Mouse (Mus musculus) limb, embryonic 14.5 days (tissue): ENCODE measurements around the gene Fxyd6. TPM values are rescaled to one million over a fixed set of nuclear protein-coding genes. Genes with fewer than 3 reads are reported as not detected.

Experiments used
- ATAC-seq: fragments of 200-750 bp; cut with Nextera tagmentation; 2 replicates; pipeline ENCODE4 v1.8.0; 2017; ENCODE audit warnings: low read depth, moderate number of reproducible peaks, moderate TSS enrichment; ENCODE audit not compliant: low FRiP score
- DNase-seq: peaks from one replicate; pipeline ENCODE4 v3.0.0-alpha.2; 2015; ENCODE audit warnings: low spot score
- H3K27ac ChIP-seq: fragments of 300-500 bp; sonication (generic); replicated peaks from 2 replicates; pipeline ENCODE4 v1.5.1; 2014; ENCODE audit warnings: low read depth, mild to moderate bottlenecking, low read length, moderate library complexity, mixed read lengths
- H3K27me3 ChIP-seq: fragments of 300-500 bp; sonication (generic); 2 replicates; pipeline ENCODE4 v1.6.1; 2014; ENCODE audit warnings: low read length, mixed read lengths; ENCODE audit not compliant: control insufficient read depth, insufficient read depth
- H3K36me3 ChIP-seq: fragments of 300-500 bp; sonication (generic); 2 replicates; pipeline ENCODE4 v1.6.1; 2014; ENCODE audit warnings: mild to moderate bottlenecking, low read length, moderate library complexity, mixed read lengths; ENCODE audit not compliant: control insufficient read depth, insufficient read depth
- H3K4me1 ChIP-seq: fragments of 300-500 bp; sonication (generic); 2 replicates; pipeline ENCODE4 v1.6.1; 2014; ENCODE audit warnings: antibody characterized with exemption, low read length, mixed read lengths; ENCODE audit not compliant: control insufficient read depth, insufficient read depth
- H3K4me2 ChIP-seq: fragments of 300-500 bp; sonication (generic); replicated peaks from 2 replicates; pipeline ENCODE4 v1.6.1; 2014; ENCODE audit warnings: low read depth, mild to moderate bottlenecking, low read length, moderate library complexity; ENCODE audit not compliant: severe bottlenecking
- H3K4me3 ChIP-seq: fragments of 300-500 bp; sonication (generic); replicated peaks from 2 replicates; pipeline ENCODE4 v1.5.1; 2014; ENCODE audit warnings: low read length
- H3K9ac ChIP-seq: fragments of 300-500 bp; sonication (generic); 2 replicates; pipeline ENCODE4 v1.6.1; 2014; ENCODE audit warnings: mild to moderate bottlenecking, low read depth, low read length, moderate library complexity; ENCODE audit not compliant: severe bottlenecking
- H3K9me3 ChIP-seq: fragments of 300-500 bp; sonication (generic); 2 replicates; pipeline ENCODE4 v1.6.1; 2016; ENCODE audit warnings: low read length; ENCODE audit not compliant: control insufficient read depth
- POLR2A ChIP-seq: fragments of 200-500 bp; IDR thresholded peaks from 2 replicates; pipeline ENCODE4 v1.8.0; 2012; ENCODE audit warnings: inconsistent platforms, mild to moderate bottlenecking, moderate library complexity, borderline replicate concordance; ENCODE audit not compliant: insufficient read depth, insufficient read length; ENCODE audit errors: extremely low read depth
- WGBS: fragments of 180-500 bp; shearing (Covaris S2); extraction: QIAGEN DNeasy Blood & Tissue Kit; methylation state at CpG from one replicate; pipeline ENCODE4 v1.1.7; 2014; 5-methylcytosine and 5-hydroxymethylcytosine counted together
- polyA plus RNA-seq, 2 experiments: library from polyadenylated mRNA; depleted of rRNA in 1 of 2; stranded (reverse) in 1 of 2; unstranded in 1 of 2; fragments of >200 nt; fragmentation: Nextera tagmentation in 1 of 2; extraction: Ambion mirVana in 1 of 2; gene quantifications; 2 replicates each; pipeline versions ENCODE4 v1.2.1 to v1.2.3; 2012 to 2014

Fxyd6 gene
- polyA plus RNA-seq, 2 experiments, result 82.7 to 97.4 TPM

DNA sequence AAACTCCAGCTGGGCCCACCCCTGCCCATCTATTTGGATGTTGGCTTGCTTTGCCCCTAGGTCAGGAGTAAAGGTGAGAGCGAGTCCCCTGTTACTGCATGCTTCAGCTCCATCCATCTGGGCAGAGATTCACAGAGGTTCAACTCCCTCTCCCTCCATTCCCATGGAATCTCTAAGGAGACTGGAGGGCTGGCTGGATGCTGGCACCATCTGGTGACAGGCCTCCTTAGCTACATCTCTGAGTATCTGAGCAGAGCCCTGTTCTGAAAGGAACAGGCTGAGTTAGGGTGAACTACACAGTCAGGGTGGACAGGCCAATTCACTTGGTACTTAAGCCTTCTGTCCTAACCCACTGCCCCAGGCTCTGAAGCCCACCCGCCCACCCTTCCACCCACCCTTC lies 40.6 kb downstream of the Fxyd6 start:
- DNase-seq, result no peak
- no peak for TF ChIP-seq POLR2A
- no peaks in the 10 kb centered on the region for H3K27me3 ChIP-seq
- no peak overlapping the region for H3K27ac ChIP-seq
- no peaks in the 10 kb centered on the region for H3K9me3 ChIP-seq
- H3K36me3 ChIP-seq, result no peaks in the 10 kb centered on the region
- no peak for ATAC-seq
- H3K9ac ChIP-seq, result no peak overlapping the region
- H3K4me3 ChIP-seq, result no peak overlapping the region
- no peak overlapping the region for H3K4me2 ChIP-seq
- H3K4me1 ChIP-seq, result no peaks in the 10 kb centered on the region
- 89% methylated on average over 2 of the region's 2 CpGs for WGBS

DNA sequence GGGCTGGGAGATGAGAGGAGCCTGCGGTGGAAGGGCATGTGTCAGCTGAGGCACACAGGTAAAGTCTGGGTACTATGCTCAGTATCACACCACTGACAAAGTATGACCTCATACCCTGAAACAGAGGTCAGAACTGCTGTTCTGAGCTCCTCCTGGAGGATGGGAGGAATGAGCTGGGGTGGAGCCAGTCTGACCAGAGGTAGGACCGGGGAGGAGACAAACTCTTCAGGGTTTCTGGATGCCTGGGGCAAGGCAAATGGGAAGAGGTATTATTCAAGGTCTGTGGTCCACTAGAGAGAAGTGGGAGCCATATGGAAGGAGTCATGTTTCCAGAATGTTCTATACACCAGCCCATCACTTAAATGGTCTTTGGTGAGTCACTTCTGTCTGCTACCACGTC lies 41.1 kb downstream of the Fxyd6 start:
- TF ChIP-seq POLR2A, result no peak
- H3K9me3 ChIP-seq, result no peaks in the 10 kb centered on the region

DNA sequence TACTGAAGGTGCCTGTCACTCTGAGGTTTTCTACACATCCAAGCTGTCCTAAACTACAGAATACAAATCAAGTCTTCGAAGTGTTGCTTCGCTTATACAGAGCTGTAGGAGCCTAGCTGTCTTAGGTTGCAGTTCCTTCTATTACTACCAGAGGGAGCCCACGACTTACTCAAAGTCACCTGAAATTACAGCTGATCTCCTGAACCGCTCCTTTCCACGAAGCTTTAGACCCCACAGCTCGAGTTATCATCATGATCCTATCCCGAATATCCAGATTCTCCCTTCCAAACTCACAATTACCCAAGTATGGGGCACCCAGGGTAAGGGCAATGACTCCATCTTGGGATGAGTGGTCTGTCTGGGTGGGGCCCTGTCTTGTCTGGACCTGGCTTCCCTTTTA lies 41.8 kb downstream of the Fxyd6 start:
- H3K36me3 ChIP-seq, result no peaks in the 10 kb centered on the region
- H3K4me3 ChIP-seq, result peak overlapping the region; percentile 8; the same call in 1 of the 2 replicates
- DNase-seq (peak; percentile 85), ATAC-seq (peak; percentile 51; the same call in 1 of the 2 replicates)
- H3K4me1 ChIP-seq, result no peaks in the 10 kb centered on the region
- H3K4me2 ChIP-seq, result peak overlapping the region; percentile 48
- no peak overlapping the region for H3K27ac ChIP-seq
- no peak overlapping the region for H3K9ac ChIP-seq
- no peak for TF ChIP-seq POLR2A
- no peaks in the 10 kb centered on the region for H3K27me3 ChIP-seq
- no peaks in the 10 kb centered on the region for H3K9me3 ChIP-seq
- WGBS, result 18% methylated on average over 7 of the region's 7 CpGs

More for the DNA sequence above, 41.1 kb downstream of the Fxyd6 start:
- H3K9ac ChIP-seq, result no peak overlapping the region
- H3K27ac ChIP-seq, result no peak overlapping the region
- ATAC-seq (no peak), DNase-seq (no peak)
- H3K27me3 ChIP-seq, result no peaks in the 10 kb centered on the region
- 73% methylated on average over 3 of the region's 3 CpGs for WGBS
- H3K4me1 ChIP-seq, result no peaks in the 10 kb centered on the region
- no peaks in the 10 kb centered on the region for H3K36me3 ChIP-seq
- no peak overlapping the region for H3K4me2 ChIP-seq
- no peak overlapping the region for H3K4me3 ChIP-seq

DNA sequence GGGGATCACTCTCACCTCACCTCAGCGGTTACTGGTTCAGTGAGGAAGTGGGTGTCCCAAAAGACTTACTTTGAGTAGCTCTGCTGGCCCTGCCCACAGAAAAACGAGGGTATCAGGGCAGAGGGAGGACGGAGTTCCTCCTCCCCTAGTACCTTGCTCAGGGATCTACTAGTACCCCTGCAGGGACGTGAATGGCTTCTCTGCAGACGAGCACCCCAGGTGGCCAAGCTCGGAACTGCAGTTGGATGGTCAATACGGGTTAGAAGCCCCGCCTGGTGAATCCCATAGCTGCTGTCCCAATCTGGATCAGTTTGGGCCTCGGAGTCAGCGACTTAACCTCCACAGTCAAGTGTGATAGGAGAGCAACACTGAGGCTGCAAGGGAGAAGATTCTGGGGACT lies 42.3 kb downstream of the Fxyd6 start:
- 6% methylated on average over 10 of the region's 10 CpGs for WGBS
- H3K36me3 ChIP-seq, result no peaks in the 10 kb centered on the region
- TF ChIP-seq POLR2A, result no peak
- peak overlapping the region; percentile 8; the same call in 1 of the 2 replicates for H3K4me3 ChIP-seq
- H3K9me3 ChIP-seq, result no peaks in the 10 kb centered on the region
- H3K9ac ChIP-seq, result no peak overlapping the region
- peak overlapping the region; percentile 48 for H3K4me2 ChIP-seq
- no peak overlapping the region for H3K27ac ChIP-seq
- no peaks in the 10 kb centered on the region for H3K27me3 ChIP-seq
- ATAC-seq (peak; percentile 51), DNase-seq (peak; percentile 86)
- no peaks in the 10 kb centered on the region for H3K4me1 ChIP-seq

DNA sequence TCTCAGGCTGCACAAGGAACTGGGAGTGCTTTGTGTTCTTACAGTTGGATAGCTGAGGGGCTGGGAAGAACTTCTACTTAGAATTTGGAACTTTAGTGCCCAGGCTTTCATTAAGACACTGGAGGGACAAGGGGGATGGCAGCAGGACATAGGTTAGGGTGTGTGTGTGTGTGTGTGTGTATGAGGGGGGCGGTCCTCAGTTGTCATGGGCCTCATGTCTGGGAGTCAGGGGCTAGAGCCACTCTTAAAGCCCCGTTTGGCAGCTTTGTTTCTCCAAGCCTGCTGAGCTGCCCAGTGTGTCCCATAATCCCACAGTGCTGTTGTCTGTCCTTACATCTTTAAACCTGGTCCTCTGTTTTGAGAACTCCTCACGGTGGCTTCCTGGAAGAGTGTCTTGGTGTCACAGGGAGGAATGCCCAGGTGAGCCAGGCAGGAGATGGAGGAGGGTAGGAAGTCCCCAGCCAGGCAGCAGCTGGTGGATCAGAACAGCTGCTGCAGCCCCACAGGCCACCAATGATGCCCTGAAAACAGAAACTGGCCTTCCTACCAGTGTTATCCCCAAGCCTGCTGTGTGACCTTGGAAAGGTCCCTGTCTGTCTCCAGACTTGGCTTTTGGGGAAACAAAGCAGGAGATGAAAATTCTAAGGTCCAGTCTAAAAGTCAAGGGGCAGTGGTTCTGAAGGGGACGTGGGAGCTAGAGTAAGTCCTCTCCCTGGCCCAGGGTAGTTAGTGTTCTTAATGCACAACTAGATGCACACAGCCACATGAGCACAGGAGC lies 42.9 kb downstream of the Fxyd6 start:
- no peak for DNase-seq
- TF ChIP-seq POLR2A, result no peak
- Histone ChIP-seq H3K36me3 (no peaks in the 10 kb centered on the region), H3K9me3 (no peaks in the 10 kb centered on the region), H3K27me3 (no peaks in the 10 kb centered on the region), H3K27ac (no peak overlapping the region), H3K4me1 (no peaks in the 10 kb centered on the region), H3K9ac (no peak overlapping the region), H3K4me3 (no peak overlapping the region), H3K4me2 (no peak overlapping the region)
- 80% methylated on average over 4 of the region's 4 CpGs for WGBS
- no peak for ATAC-seq
